Mouse (Mus musculus) telencephalon, adult 2 months (tissue): ENCODE measurements around the gene Polr3b.

ENCODE experiments used
- DNase-seq: peaks from one replicate; pipeline ENCODE4 v3.0.0-alpha.2; 2011; ENCODE audit warnings: low read depth, low spot score

The Polr3b gene

DNA sequence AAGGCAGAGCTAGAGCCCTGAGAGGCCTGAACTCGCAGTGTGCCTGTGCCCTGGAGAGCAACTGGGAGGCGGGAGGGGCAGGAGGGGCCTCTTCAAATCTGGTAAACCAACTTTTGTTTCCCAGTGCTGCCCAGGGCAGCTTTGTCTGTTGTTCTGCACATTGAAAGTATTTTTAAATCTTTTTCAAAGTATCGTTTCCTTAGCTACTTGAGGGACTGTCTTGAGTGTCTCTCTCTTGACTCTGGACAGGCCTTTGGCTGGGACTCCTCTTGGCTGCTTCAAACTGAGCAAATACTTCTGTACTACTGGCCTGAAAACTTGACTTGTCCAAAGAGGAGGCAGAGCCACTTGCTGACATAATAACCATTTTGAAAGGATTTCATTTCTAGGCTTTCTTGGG lies 11.3 kb upstream of the Polr3b start:
- DNase-seq = no peak

DNA sequence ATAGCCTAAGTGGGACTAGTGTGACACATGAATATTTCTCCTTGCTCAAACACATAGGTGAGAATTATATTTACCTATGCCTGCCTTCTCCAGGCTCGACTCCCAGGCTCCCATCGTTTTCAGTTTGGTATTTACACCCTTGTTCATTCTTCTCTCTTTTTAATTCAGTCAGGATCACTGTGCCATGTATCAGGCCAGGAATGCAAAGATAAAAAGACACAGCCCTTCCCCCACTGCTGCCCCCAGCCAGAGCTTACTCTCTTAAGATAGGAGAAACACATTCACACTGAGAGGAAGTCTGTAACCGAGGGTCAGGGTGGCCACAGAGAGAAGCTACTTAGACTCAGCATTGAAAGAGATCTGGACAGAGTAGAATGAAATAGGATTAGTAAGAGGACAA lies 10.4 kb upstream of the Polr3b start:
- no peak for DNase-seq

DNA sequence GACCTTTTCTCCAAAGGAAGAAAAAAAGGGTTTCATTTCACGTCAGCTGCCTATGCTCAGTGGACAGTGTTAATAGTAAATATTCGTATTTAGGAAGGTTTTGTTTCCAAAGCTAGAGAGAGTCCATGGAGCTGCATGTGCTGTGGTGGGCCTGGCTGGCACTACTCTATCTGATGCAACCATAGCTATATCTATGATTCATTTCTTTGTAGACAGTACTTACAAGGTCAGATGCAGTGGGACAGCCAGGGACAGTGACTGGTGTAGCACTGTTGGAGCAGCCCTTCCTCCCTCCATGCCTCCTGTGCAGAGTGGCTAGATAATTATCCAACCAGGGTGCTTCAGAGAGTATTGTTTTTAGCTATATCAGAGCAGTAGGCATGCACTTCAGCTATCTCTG lies 9.8 kb upstream of the Polr3b start:
- DNase-seq = no peak

DNA sequence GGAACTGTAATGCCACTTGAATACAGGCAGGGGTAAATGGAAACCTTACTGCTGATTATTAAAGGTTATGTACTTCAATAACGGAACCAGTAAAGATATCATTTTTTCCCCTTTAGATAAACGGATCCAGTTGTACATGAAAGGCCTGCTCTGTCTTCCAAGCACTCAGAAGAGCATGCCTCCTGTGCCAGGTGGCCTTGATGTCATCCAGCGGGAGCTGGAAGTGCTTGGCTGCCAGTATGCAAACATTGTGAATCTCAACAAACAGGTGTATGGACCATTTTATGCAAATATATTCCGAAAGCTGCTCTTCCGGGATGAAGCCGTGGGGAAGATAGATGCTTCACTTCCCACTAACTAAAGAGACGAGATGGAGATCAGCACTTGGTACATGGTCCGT lies 8.7 kb upstream of the Polr3b start:
- DNase-seq = no peak

DNA sequence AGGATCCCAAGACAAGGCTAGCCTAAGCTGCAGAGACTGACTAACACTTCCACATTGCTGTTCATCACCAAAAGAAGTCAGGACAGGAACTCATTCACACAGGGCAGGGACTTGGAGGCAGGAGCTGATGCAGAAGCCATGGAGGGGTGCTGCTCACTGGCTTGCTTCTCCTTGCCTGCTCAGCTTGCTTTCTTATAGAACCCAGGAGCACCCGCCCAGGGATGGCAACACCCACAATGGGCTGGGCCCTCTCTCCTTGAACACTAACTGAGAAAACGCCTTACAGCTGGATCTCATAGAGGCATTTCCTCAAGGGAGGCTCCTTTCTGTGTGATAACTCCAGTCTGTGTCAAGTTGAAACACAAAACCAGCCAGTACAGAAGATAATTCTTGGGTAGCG lies 7.0 kb upstream of the Polr3b start:
- no peak for DNase-seq

DNA sequence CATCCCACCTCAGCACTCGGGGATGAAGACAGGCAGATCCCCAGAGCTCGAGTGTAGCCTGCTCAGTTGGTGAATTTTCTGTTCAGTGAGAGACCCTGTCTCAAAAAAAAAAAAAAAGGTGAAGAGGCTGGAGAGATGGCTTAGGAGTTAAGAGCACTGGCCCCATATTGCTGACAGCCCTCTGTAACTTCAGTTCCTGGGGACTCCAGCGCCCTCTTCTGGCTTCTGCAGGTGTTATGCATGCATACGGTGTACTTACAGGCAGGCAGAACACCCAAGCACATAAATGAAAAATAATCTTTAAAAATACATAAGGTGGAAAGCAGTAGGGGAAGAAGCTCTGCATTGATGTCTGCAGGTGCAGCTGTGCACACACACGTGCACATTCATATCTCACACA lies 9.1 kb downstream of the Polr3b start:
- no peak for DNase-seq

DNA sequence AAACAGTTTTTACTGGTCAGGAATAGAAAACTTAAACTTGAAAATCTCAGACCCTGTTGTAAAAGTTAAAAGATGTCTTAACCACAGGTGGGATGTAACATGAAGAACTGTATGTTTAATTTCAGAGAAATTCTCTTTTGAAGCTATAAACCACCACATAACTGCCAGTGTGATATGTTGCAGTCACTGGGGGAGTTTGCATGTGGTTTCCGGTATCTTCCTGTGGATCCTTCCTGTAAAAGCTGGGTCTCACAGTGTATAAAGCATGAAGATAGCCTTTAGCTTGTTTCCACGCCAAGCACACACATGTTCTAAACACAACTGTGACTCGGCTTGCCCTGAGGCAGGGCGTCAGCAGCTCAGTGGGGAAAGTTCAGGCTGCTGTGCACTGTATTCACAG lies 9.9 kb downstream of the Polr3b start:
- DNase-seq = no peak

DNA sequence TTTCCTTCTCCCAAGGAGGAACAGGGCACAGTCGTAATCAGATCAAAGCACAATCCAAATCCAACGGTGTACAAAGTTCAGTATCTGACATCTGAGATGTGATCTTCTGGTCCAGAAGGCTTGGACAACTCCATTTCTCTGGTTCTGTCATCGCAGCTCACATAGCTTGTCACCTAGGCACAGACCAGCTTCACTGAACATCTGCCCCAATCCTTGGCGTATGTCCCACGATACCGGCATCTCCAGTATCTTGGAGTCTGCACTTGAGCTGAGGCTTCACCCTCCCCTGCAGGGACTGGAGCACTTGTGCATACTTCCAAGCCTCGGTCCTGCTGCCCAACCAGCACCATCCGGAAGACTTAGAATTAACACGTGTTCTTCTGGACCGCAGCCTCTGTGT lies 14.6 kb downstream of the Polr3b start:
- no peak for DNase-seq

DNA sequence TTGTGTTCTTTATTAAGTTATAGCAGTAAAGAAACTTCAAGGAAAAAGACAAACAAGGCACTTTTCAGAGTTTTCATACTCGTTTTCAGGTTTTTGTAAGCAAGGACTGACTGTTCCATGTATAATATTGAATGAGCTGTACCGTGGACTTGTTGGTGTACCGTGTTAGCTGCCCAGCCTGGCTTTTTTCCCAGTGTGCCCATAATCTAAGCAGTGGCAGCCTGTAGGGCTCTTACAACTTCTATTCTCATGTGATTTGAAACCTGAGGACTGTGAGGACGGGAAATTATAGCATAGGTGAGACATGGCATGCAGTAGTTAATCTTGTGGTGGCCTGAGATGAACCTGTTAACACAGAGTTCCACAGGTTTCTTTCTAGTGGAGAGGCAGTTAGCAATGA lies 16.3 kb downstream of the Polr3b start:
- DNase-seq = no peak

DNA sequence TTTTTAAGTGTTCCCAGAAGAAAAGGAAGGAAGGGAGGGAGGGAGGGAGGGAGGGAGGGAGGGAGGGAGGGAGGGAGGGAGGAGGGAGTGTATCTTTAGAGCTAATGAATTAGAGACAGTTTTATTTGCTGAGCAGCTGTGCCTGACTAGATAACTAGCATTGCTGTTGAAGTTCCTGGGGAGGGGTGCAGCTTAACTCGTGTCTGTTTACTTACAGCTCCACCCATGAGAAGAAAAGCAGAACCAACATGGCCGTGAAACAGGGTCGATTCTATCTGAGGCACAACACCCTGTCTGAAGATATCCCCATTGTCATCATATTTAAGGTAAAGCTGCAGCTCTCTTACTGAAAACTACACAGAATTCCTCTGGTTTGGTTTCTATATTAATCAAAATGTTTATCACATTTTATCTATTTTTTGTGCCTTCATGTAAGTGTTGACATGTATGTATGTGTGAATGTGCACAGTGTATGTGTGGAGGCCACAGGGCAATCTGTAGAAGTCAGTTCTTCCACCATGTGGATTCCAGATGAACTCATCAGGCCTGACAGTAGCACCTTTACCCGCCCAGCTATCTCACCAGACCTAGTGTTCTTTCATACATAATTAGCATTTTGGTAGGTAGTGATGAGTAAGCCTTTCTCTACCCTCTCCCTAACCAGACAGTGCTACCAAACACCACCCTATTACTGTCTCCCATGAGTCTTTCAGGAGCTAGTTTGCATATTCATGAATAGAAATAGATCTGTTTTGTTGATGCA lies 17.6 kb downstream of the Polr3b start:
- DNase-seq = no peak

DNA sequence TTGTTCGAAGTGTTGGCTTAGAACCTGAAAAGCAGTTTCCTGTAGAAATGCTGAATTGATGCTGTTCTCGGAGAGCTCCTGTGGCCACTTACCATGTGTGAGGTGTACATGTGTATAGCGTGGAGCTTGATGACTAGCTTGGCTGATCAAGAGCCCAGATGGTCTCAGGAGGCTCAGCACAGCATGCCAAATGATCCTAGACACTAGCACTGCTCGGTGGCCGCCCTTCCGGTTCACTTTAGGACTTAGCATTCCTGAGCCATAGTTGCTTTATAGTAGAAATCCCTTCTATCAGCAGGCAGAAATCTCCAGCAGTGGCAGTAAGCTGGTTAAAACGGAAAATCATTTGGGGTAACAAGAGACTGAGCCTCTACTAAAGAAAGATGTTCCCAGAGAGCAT lies 18.8 kb downstream of the Polr3b start:
- DNase-seq = no peak

DNA sequence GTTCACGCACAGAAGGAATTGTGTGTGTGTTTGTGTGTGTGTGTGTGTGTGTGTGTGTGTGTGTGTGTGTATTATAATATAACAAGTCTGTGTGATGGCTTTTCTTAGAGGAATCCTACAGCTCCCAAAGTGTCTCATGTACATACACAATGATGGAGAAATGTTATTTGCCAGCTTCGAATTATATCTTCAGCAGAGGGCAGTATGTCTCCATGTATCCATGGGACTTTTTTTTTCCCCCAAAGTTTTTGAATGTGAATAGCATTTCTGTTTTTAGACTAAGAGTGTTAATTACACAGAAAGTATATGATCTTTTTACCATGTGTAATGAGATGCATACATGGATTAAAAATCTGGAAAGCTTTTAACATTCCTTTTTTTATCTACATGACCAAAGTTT lies 19.5 kb downstream of the Polr3b start:
- no peak for DNase-seq

DNA sequence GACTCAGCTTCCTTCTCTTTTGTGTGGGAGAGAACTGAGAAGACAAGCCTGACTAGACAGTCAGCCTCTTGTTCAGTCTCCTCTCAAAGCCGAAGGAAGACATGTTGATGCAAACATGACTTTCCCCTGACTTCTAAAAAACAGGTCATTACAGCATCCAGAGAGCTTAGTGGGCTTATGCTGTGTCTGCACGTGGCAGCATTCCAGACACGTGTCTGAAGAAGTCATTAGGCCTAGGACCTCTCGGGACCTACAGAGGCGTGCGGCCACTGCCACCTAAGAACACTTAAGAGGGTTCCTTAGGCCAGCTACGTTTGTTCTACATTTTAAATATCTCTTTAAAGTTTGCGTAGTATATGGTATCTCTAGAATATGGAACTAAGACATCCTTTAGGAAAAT lies 23.8 kb downstream of the Polr3b start:
- no peak for DNase-seq

DNA sequence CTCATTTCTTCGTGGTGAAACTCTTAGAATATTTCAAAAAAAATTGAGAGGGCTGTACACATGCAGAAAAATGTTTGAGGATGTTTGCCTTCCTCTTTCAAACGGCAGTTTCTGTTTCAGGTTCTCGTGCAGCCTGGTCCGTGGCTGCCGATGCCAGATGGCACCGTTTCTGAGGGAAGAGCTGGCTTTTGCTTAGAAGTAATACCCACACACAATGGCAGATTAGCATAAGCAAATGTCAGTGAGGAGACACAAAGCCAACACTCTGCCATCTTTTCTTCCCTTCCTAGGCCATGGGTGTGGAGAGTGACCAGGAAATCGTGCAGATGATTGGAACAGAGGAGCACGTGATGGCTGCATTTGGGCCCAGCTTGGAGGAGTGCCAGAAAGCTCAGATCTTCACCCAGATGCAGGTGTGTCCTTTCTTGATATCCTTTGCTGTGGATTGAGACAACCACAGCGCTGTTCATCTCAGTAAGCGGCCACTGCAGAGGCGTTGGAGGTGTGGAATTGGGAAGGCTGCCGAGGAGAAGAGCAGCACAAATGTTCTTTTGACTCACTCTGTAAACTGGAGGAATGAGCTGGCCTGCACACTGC lies 24.5 kb downstream of the Polr3b start:
- DNase-seq = peak; percentile 72

DNA sequence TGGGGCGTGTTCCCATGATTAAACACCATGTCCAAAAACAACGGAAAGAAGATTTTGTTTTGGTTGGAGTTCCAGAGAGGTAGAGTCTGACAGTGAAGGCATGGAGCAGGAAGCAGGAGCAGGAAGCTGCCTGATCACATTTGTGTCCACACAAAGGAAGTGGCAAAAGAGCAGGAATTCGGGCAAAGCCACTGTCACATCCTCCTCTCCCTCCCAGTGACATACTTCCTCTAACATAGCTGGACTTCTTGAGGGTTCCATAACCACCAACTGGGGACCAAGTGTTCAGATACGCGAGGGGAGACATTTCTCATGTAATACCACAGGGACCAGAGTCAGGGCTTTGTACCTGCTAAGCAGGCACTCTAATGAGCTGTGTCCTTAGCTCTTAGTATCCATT lies 25.2 kb downstream of the Polr3b start:
- DNase-seq = no peak

DNA sequence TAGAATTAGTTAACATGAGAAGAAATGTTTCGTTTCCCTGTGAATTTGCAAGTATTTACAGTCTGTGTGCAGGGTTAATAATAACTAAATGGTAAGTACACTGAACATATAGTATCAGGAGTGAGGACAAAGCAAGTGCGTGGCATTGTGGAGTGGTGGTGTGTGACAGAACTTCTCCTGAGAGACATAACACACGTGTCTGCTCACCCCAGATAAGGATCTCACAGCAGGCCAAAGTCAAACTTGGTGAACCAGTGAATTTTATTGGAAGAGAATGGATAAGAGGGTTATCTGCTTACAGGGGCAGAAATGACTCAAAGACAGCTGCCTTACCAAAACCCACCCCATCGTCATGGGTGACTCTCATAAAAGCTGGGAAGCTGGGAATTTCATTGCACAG lies 26.8 kb downstream of the Polr3b start:
- DNase-seq = no peak

DNA sequence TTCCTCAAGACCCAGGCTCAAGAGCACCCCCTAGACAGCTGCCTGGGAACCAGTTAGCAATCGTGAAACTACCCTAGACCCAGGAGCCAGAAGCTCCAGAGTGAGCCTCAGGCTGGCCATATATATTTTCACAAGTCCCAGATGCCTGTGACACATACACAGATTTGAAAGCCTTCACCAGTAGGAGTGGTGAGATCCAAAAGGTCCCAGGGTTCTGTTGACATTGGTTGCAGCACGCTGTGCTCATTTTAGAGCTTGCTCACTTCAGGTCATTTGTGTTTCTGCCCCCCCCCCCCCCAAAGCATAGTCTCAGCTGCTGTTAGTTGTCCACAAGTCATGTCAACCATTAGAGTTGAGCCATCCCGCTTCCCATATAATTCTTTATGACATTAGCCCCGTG lies 31.9 kb downstream of the Polr3b start:
- no peak for DNase-seq

DNA sequence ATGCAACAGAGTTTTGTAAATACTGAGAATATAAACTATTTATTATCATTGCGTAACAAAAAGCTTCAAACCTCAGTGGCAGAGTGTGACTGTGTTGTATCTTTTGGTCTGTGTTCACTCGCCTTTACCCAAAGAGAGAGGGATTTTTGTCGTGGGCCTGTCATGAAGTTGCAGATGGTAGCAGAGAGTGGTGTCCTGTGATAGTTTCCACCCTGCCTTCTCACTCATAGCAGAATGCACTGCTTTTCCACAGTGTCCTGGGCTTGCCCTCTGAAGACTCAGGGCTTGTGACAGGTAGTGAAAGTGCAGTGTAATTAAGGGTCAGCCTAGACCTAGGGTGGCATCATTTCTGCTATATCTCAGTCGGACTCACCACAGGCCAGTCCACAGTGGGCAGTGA lies 32.6 kb downstream of the Polr3b start:
- DNase-seq = no peak

DNA sequence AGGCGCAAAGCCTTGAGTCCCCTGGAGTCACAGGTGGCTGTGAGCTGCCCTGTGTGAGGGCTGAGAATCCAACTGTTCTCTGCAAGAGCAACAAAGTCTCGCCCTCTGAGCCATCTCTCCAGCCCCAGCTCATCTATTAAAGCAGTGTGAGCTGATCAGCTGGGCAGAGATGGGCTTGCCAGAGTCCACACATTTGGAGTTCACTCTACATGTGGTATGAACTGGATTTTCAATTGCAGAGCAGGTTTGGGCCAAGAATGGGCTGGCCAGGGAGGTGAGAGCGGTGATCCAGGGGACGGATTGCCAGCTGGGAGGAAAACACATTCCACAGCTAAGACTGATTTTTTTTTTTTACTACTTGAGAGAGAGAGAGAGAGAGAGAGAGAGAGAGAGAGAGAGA lies 34.5 kb downstream of the Polr3b start:
- DNase-seq = no peak

DNA sequence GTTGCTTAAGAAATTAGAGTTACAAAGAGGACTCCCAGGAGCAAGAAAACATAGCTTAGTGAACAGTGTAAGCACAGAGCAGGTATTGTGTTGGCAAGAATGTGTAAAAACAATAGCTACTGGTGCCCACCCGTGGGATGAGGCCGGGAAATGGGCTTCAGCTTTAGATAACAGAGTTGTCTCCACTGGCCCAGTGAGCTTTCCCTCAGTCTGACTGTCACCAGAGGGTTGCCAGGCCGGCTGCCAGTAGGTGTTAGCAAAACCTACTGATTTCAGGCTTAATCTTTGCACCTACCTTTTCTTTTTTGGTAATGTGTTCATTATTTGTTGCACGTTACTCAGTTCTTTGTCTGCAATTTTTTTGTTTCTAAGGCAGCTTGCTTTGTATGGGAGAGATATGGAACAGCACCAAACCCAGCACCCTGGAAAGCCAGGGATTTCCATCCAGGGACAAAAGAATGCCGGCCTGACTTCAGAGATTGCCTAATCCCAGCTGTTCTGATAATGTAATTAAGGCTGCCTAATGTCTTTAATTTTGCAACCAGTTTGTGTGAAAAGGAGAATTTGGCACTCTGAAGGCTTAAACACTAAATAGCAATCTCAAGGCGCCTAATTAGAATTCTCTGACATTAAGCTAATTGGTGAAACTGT lies 35.5 kb downstream of the Polr3b start:
- DNase-seq = no peak

DNA sequence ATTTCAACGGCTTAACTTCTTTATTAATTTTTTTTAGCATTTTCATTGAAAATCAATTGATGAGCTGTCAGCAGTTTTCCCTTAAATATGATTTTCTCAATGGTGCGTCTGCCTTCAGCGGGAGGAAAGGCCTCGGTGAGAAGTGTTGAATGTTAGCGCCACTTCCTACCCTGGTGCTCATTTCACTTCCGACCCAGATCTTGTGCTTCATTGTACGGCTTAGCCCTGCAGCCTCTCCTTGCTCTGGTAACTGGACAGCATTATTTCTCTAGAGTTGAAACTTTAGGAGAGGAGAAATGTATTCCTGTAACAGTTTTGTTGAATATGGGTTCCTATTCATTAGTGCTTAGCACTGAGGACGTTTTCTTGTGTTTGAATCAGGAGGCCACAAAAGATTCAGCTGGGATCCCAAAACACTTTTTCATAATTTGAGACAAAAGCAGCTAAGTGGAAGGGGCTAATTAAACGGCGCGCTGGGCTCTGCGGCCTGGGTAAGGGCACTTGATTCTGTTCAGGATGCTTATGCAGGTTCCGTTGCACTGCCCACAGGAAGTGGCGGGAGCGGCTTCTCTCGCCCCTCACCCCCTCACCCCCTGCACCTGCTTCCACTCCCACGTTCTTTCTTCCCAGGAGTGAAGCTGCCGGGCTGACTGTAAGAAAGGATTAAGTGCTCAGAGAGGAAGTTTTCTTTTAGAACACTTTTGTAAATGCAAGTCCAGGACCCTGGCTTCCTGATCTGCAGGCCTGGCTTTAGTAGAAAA lies 36.2 kb downstream of the Polr3b start:
- DNase-seq = no peak

DNA sequence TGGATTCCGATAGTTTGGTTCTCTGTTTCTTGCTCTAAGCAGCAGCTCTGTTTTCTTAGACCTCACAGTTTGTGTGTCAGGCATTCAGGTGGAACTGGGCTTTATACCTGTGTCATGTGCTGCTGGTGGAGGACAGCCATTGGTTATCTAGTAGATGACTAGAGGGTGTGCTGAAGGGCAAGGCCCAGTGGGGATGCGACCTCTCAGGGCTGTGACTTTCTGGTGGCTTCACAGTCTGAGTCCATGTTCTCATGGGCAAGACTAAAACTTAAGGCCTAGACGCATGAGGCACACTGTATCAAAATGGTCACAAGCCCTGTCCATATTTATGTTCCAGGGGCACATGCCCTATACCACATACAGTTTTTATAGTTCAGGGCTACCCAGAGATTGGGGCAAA lies 37.2 kb downstream of the Polr3b start:
- no peak for DNase-seq

DNA sequence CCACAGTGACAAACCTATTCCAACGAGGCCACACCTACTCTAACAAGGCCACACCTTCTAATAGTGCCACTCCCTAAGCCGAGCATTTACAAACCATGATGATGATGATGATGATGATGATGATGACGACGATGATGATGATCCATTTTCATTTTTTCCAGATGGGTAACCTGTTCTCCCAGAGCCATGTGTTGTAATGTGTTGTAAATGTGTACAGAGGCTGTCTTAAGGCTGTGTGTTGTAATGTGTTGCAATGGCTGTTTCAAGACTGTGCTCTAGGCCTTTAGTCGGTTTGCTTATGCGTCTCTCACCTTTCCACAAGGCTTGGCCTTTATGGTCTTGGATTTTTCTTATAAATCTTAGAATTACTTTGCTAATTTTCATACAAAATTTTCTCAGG lies 40.0 kb downstream of the Polr3b start:
- DNase-seq = no peak
